Mouse (Mus musculus) midbrain, embryonic 14.5 days (tissue): ENCODE results near the gene Pdzd2. TPM values are rescaled to one million over a fixed set of nuclear protein-coding genes. Genes with fewer than 3 reads are reported as not detected.

Experiments used
- ATAC-seq: fragments of 200-750 bp; cut with Nextera tagmentation; 2 replicates; pipeline ENCODE4 v1.8.0; 2017; ENCODE audit warnings: moderate number of reproducible peaks, moderate library complexity; ENCODE audit not compliant: low FRiP score, low TSS enrichment
- DNase-seq: peaks from one replicate; pipeline ENCODE4 v3.0.0-alpha.2; 2015
- H3K27ac ChIP-seq: fragments of 300-500 bp; sonication (generic); replicated peaks from 2 replicates; pipeline ENCODE4 v1.5.1; 2014; ENCODE audit warnings: mild to moderate bottlenecking, low read depth, low read length, moderate library complexity
- H3K27me3 ChIP-seq: fragments of 300-500 bp; sonication (generic); 2 replicates; pipeline ENCODE4 v1.6.1; 2014; ENCODE audit warnings: low read length, control low read depth, mixed read lengths; ENCODE audit not compliant: control insufficient read depth, insufficient read depth
- H3K36me3 ChIP-seq: fragments of 300-500 bp; sonication (generic); 2 replicates; pipeline ENCODE4 v1.6.1; 2014; ENCODE audit warnings: low read length, control low read depth; ENCODE audit not compliant: control insufficient read depth, insufficient read depth
- H3K4me1 ChIP-seq: fragments of 300-500 bp; sonication (generic); 2 replicates; pipeline ENCODE4 v1.6.1; 2014; ENCODE audit warnings: mild to moderate bottlenecking, antibody characterized with exemption, low read length, control low read depth; ENCODE audit not compliant: control insufficient read depth, insufficient read depth
- H3K4me2 ChIP-seq: fragments of 300-500 bp; sonication (generic); 2 replicates; pipeline ENCODE4 v1.6.1; 2014; ENCODE audit warnings: mild to moderate bottlenecking, low read length, moderate library complexity
- H3K4me3 ChIP-seq: fragments of 300-500 bp; sonication (generic); replicated peaks from 2 replicates; pipeline ENCODE4 v1.5.1; 2014; ENCODE audit warnings: low read depth, low read length
- H3K9ac ChIP-seq: fragments of 300-500 bp; sonication (generic); replicated peaks from 2 replicates; pipeline ENCODE4 v1.6.1; 2014; ENCODE audit warnings: mild to moderate bottlenecking, low read length, moderate library complexity
- H3K9me3 ChIP-seq: fragments of 300-500 bp; sonication (generic); 2 replicates; pipeline ENCODE4 v1.6.1; 2016; ENCODE audit warnings: low read length, control low read depth, mixed read lengths; ENCODE audit not compliant: control insufficient read depth
- WGBS: fragments of 180-500 bp; shearing (Covaris S2); extraction: QIAGEN DNeasy Blood & Tissue Kit; methylation state at CpG from one replicate; pipeline ENCODE4 v1.1.7; 2014; 5-methylcytosine and 5-hydroxymethylcytosine counted together
- polyA plus RNA-seq: library from polyadenylated mRNA; unstranded; fragments of >200 nt; fragmentation: Nextera tagmentation; extraction: Ambion mirVana; gene quantifications from 2 replicates; pipeline ENCODE4 v1.2.1, GENCODE M21; 2014

Gene Pdzd2
- polyA plus RNA-seq, 1 experiment from 2014 or later, result 11.2 TPM

- DNase-seq (no peak), ATAC-seq (no peak)
- Histone ChIP-seq H3K27ac (no peak overlapping the region), H3K36me3 (peaks cover 53% of the 10 kb centered on the region), H3K4me3 (no peak overlapping the region), H3K9me3 (no peaks in the 10 kb centered on the region), H3K9ac (no peak overlapping the region), H3K4me2 (no peak overlapping the region), H3K4me1 (no peaks in the 10 kb centered on the region), H3K27me3 (no peaks in the 10 kb centered on the region)
- 84% methylated on average over 3 of the region's 3 CpGs for WGBS
Observed at GRCm38 (mm10) chr15:12348950-12349349, 390.8 kb downstream of the Pdzd2 start.

DNA sequence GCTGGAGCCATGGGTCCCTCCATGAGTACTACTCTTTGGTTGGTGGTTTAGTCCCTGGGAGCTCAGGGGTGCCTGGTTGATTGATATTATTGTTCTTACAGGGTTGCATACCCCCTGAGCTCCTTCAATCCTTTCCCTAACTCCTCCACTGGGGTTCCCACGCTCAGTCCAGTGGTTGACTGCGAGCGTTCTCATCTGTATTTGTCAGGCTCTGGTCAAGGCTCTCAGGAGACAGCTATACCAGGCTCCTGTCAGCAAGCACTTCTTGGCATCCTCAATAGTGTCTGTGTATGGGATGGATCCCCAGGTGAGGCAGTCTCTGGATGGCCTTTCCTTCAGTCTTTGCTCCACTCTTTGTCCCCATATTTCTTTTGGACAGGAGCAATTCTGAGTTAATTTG is 392.8 kb downstream of the Pdzd2 start:
- H3K4me1 ChIP-seq, result no peaks in the 10 kb centered on the region
- no peaks in the 10 kb centered on the region for H3K9me3 ChIP-seq
- ATAC-seq (no peak), DNase-seq (no peak)
- no peak overlapping the region for H3K9ac ChIP-seq
- H3K27ac ChIP-seq, result no peak overlapping the region
- H3K36me3 ChIP-seq, result peaks cover 46% of the 10 kb centered on the region
- H3K4me3 ChIP-seq, result no peak overlapping the region
- WGBS, result 92% methylated on average over 3 of the region's 3 CpGs
- H3K27me3 ChIP-seq, result no peaks in the 10 kb centered on the region
- H3K4me2 ChIP-seq, result no peak overlapping the region

GRCm38 (mm10) chr15:12341401-12341758 is 398.3 kb downstream of the Pdzd2 start:
- Histone ChIP-seq H3K9ac (no peak overlapping the region), H3K27me3 (no peaks in the 10 kb centered on the region), H3K4me3 (no peak overlapping the region), H3K4me2 (no peak overlapping the region), H3K4me1 (peaks cover 10% of the 10 kb centered on the region), H3K9me3 (no peaks in the 10 kb centered on the region), H3K27ac (no peak overlapping the region), H3K36me3 (peaks cover 19% of the 10 kb centered on the region)
- ATAC-seq (0 out of 2 replicates have a peak, but pooled peaks have one; percentile 31), DNase-seq (no peak)
- 2% methylated on average over 4 of the region's 4 CpGs for WGBS

GRCm38 (mm10) chr15:12340536-12341400 is 399.0 kb downstream of the Pdzd2 start:
- Histone ChIP-seq H3K36me3 (peaks cover 17% of the 10 kb centered on the region), H3K27ac (0 out of 2 replicates have a peak overlapping the region, but pooled peaks have one; percentile 6), H3K27me3 (no peaks in the 10 kb centered on the region), H3K4me2 (no peak overlapping the region), H3K9me3 (no peaks in the 10 kb centered on the region), H3K4me1 (peaks cover 10% of the 10 kb centered on the region), H3K4me3 (no peak overlapping the region), H3K9ac (no peak overlapping the region)
- ATAC-seq (no peak), DNase-seq (no peak)
- 27% methylated on average over 5 of the region's 5 CpGs for WGBS

GRCm38 (mm10) chr15:12337779-12338137 is 402.0 kb downstream of the Pdzd2 start:
- peaks cover 10% of the 10 kb centered on the region for H3K4me1 ChIP-seq
- no peak overlapping the region for H3K4me3 ChIP-seq
- DNase-seq, result no peak
- no peak overlapping the region for H3K27ac ChIP-seq
- no peak for ATAC-seq
- no peaks in the 10 kb centered on the region for H3K27me3 ChIP-seq
- H3K9ac ChIP-seq, result no peak overlapping the region
- no peak overlapping the region for H3K4me2 ChIP-seq
- no peaks in the 10 kb centered on the region for H3K9me3 ChIP-seq
- 89% methylated on average over 3 of the region's 3 CpGs for WGBS
- peaks cover under 1% of the 10 kb centered on the region; the same call in 1 of the 2 replicates for H3K36me3 ChIP-seq

- ATAC-seq (no peak), DNase-seq (no peak)
- Histone ChIP-seq H3K27me3 (no peaks in the 10 kb centered on the region), H3K9ac (no peak overlapping the region), H3K4me2 (no peak overlapping the region), H3K4me3 (no peak overlapping the region), H3K36me3 (no peaks in the 10 kb centered on the region), H3K9me3 (no peaks in the 10 kb centered on the region), H3K4me1 (peaks cover 10% of the 10 kb centered on the region), H3K27ac (no peak overlapping the region)
- 93% methylated on average over 4 of the region's 4 CpGs for WGBS
Observed at GRCm38 (mm10) chr15:12337030-12337778, 402.5 kb downstream of the Pdzd2 start.

GRCm38 (mm10) chr15:12334381-12334780 is 405.3 kb downstream of the Pdzd2 start:
- Histone ChIP-seq H3K9ac (no peak overlapping the region), H3K4me1 (no peaks in the 10 kb centered on the region), H3K9me3 (no peaks in the 10 kb centered on the region), H3K36me3 (no peaks in the 10 kb centered on the region), H3K4me2 (no peak overlapping the region), H3K4me3 (no peak overlapping the region), H3K27me3 (no peaks in the 10 kb centered on the region), H3K27ac (no peak overlapping the region)
- DNase-seq (no peak), ATAC-seq (no peak)
- 83% methylated on average over 4 of the region's 4 CpGs for WGBS

GRCm38 (mm10) chr15:12331300-12331699 is 408.4 kb downstream of the Pdzd2 start:
- Histone ChIP-seq H3K4me2 (no peak overlapping the region), H3K4me1 (no peaks in the 10 kb centered on the region), H3K9me3 (no peaks in the 10 kb centered on the region), H3K27ac (no peak overlapping the region), H3K27me3 (no peaks in the 10 kb centered on the region), H3K9ac (no peak overlapping the region), H3K36me3 (no peaks in the 10 kb centered on the region), H3K4me3 (no peak overlapping the region)
- ATAC-seq, result no peak
- DNase-seq, result no peak
- 85% methylated on average over 1 of the region's 1 CpGs for WGBS

DNA sequence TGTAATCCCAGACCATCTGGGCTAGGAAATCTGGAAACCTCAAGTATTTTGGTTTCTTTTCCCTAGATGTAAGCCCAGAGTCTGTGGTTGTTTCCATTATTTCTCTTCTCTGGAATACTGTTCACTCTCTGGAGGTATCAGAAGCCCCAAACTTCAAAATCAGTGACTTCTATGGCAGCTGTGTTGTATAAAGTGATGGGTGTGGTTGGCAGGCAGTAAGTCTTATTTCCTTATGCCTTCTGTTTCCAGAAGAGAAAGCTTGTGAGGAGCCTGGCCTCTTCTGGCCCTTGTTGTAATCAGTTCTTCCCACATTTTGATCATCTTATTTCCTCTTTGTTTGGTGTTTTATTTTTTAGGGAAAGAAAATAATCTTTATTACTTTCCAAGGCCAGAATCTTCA is 408.8 kb downstream of the Pdzd2 start:
- H3K4me2 ChIP-seq, result no peak overlapping the region
- ATAC-seq, result no peak
- no peak for DNase-seq
- H3K27me3 ChIP-seq, result no peaks in the 10 kb centered on the region
- no peak overlapping the region for H3K27ac ChIP-seq
- no peaks in the 10 kb centered on the region for H3K9me3 ChIP-seq
- no peak overlapping the region for H3K9ac ChIP-seq
- no peak overlapping the region for H3K4me3 ChIP-seq
- no peaks in the 10 kb centered on the region for H3K4me1 ChIP-seq
- no peaks in the 10 kb centered on the region for H3K36me3 ChIP-seq
